Mouse (Mus musculus) lung, adult 2 months (tissue): ENCODE measurements around the gene Idi2.
"Not testable (repeated sequence)": the region's sequence is repeated elsewhere in the genome, so short reads cannot be mapped to it uniquely, and the experiment has no call there.

ENCODE experiments used
- CTCF ChIP-seq: fragments of 200-500 bp; IDR thresholded peaks from 2 replicates; pipeline ENCODE4 v1.5.1; 2011; ENCODE audit warnings: mild to moderate bottlenecking, low read length, control low read depth; ENCODE audit not compliant: insufficient read depth
- POLR2A ChIP-seq: fragments of 200-500 bp; IDR thresholded peaks from 2 replicates; pipeline ENCODE4 v1.6.1; 2011; ENCODE audit warnings: low read depth, mild to moderate bottlenecking, control low read depth, low read length, borderline replicate concordance; ENCODE audit errors: extremely low read depth

- not testable (repeated sequence) for TF ChIP-seq CTCF, POLR2A
Measured at GRCm38 (mm10) chr13:8905986-8906385, 46.7 kb upstream of the Idi2 start.
